Mouse (Mus musculus): Measurements from ENCODE around the gene Vmn1r129.
"Not testable (repeated sequence)": the region's sequence is repeated elsewhere in the genome, so short reads cannot be mapped to it uniquely, and the experiment has no call there.

The Vmn1r129 gene

GRCm38 (mm10) chr7:21361191-21361590, at the start of gene Vmn1r129:
Gene Vmn1r129 (minus strand): TSS chr7:21361291.
- not testable (repeated sequence) for DNase-seq (ENCODE audit: low spot score in 2 of 2)

- DNase-seq (ENCODE audit: low spot score in 2 of 2) = not testable (repeated sequence)
Observed at GRCm38 (mm10) chr7:21349073-21349472, 12.0 kb downstream of the Vmn1r129 start, which contains the start of gene Vmn1r128. Gene Vmn1r128 (plus strand): TSS chr7:21349373.

- DNase-seq (ENCODE audit: low spot score in 2 of 2) = not testable (repeated sequence)
Observed at GRCm38 (mm10) chr7:21319761-21320160, 41.3 kb downstream of the Vmn1r129 start, which contains the start of gene Vmn1r127. Gene Vmn1r127 (minus strand): TSS chr7:21319861.
